Mouse (Mus musculus): ENCODE measurements at regions not wholly inside any gene's neighbourhood (a gene's known extent, or its start where the extent isn't known, plus 50 kb on each side); places are given as distances from the start of the nearest gene placed in this dataset.
"Not testable (repeated sequence)": the region's sequence is repeated elsewhere in the genome, so short reads cannot be mapped to it uniquely, and the experiment has no call there.

DNA sequence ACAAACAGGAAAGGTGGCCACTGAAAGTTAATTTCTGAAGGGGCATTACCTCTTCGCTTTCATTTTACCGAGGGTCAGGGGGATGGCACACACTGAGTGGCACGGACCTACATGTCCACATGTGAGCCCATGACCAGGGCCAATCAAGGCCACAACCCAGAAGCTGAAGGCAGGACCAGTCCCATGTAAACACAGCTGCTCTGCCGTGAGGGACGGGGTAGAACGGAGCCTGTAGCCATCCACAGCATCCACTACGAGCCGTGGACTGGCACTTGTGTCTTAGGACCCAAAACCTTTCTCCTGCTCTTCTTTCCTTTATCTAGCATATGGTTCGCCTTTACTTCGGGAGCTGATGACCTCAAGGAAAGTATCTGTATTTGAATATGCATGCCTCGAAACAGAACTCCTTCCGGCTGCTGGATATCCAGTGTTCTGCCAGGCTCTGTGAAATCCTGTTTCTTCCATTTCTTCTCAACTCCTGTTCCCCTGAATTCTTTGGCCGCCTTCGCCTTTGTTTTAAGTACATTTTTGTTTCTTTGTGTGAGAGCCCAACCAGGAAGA, 101.9 kb upstream of the Klf3 start:
- H3K27me3 ChIP-seq (ENCODE audit: control insufficient read depth, insufficient read depth, low read length) = no peaks in the 10 kb centered on the region
- no peak overlapping the region for H3K4me3 ChIP-seq (replicated peaks; ENCODE audit: insufficient read depth, low read depth, low read length)
- DNase-seq = no peak
- peaks cover 13% of the 10 kb centered on the region for H3K4me1 ChIP-seq (ENCODE audit: control insufficient read depth, insufficient read depth, low read length)
- no peak overlapping the region for H3K27ac ChIP-seq (ENCODE audit: insufficient read depth, low read length)
- TF ChIP-seq CTCF (IDR thresholded peaks at IDR 0.05; ENCODE audit: borderline replicate concordance, insufficient read depth, low read depth, low read length) (no peak), POLR2A (IDR thresholded peaks at IDR 0.05; ENCODE audit: borderline replicate concordance, insufficient read depth, low read length) (no peak)
- WGBS = 40% methylated on average over 14 of the region's 14 CpGs

DNA sequence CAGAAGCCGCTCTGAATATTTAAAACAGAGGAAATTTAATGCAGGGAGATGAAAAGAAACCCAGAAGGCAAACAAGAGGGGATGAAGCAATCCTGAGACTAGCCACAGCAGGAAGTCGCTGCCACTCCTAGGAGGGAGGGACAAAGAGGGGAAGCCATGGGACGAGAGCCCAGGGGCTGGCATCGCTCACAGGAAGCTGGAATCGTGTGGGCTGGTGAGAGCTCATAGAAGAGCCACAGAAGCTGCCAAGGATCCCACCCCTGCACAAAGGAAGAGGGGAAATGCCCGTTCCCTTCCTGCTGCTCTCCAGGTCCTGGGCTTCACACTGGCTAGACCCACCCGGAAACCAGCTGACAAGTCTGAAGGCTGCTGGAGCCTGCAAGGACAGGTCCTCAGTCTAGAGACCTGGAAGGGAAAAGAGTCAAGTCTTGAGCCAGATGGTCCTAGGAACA, 101.4 kb upstream of the Klf3 start:
- Histone ChIP-seq H3K27me3 (ENCODE audit: control insufficient read depth, insufficient read depth, low read length) (no peaks in the 10 kb centered on the region), H3K4me1 (ENCODE audit: control insufficient read depth, insufficient read depth, low read length) (peaks cover 13% of the 10 kb centered on the region), H3K27ac (ENCODE audit: insufficient read depth, low read length) (no peak overlapping the region), H3K4me3 (replicated peaks; ENCODE audit: insufficient read depth, low read depth, low read length) (no peak overlapping the region)
- peak; percentile 52 to 62 for DNase-seq
- TF ChIP-seq CTCF (IDR thresholded peaks at IDR 0.05; ENCODE audit: borderline replicate concordance, insufficient read depth, low read depth, low read length) (no peak), POLR2A (IDR thresholded peaks at IDR 0.05; ENCODE audit: borderline replicate concordance, insufficient read depth, low read length) (no peak)
- WGBS = 5% methylated on average over 7 of the region's 7 CpGs

DNA sequence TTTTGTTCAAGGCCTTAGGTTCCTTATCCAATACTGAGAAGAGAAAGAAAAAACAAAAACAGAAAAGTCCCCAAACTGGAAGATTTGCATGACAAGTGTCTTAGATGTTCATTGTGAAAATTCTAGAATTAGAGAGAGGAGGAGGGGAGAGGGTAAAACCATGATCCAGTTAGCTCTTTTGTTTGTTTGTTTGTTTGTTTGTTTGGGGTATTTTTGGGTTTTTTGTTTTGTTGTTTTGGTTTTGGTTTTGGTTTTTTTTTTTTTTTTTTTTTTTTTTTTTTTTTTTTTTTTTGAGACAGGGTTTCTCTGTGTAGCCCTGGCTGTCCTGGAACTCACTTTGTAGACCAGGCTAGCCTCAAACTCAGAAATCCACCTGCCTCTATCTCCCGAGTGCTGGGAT, 100.8 kb upstream of the Klf3 start:
- not testable (repeated sequence) for H3K27me3 ChIP-seq (ENCODE audit: control insufficient read depth, insufficient read depth, low read length); H3K4me3 ChIP-seq (replicated peaks; ENCODE audit: insufficient read depth, low read depth, low read length); DNase-seq; H3K27ac ChIP-seq (ENCODE audit: insufficient read depth, low read length)
- WGBS = 12% methylated on average over 1 of the region's 1 CpGs
- peaks cover 13% of the 10 kb centered on the region for H3K4me1 ChIP-seq (ENCODE audit: control insufficient read depth, insufficient read depth, low read length)

GRCm38 (mm10) chr5:64703091-64703872, 99.9 kb upstream of the Klf3 start:
- peaks cover 13% of the 10 kb centered on the region for H3K4me1 ChIP-seq (ENCODE audit: control insufficient read depth, insufficient read depth, low read length)
- H3K27ac ChIP-seq (ENCODE audit: insufficient read depth, low read length) = no peak overlapping the region
- no peak overlapping the region for H3K4me3 ChIP-seq (replicated peaks; ENCODE audit: insufficient read depth, low read depth, low read length)
- DNase-seq = peak; percentile 74 to 85
- H3K27me3 ChIP-seq (ENCODE audit: control insufficient read depth, insufficient read depth, low read length) = no peaks in the 10 kb centered on the region
- TF ChIP-seq CTCF (IDR thresholded peaks at IDR 0.05; ENCODE audit: borderline replicate concordance, insufficient read depth, low read depth, low read length) (no peak), POLR2A (IDR thresholded peaks at IDR 0.05; ENCODE audit: borderline replicate concordance, insufficient read depth, low read length) (no peak)
- 12% methylated on average over 9 of the region's 9 CpGs for WGBS

DNA sequence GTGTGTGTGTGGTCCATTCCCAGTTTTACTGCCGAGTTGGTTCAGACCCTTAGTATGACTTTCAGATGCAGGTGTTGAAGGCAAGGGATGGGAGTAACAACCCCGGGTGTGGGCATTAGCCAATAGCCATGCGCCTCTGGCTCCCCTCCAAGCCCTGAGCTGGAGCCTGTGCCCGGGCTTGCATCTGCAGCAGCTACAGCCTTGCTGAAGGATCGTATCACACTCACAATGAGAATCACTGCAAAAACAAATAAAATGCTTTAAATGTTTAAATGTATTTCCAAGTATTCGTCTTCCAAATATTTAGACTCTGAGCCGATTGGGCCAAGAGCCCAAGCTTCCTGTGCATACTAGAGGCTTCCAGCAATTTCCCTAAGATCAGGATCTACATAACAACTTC, 99.0 kb upstream of the Klf3 start:
- peaks cover 13% of the 10 kb centered on the region for H3K4me1 ChIP-seq (ENCODE audit: control insufficient read depth, insufficient read depth, low read length)
- no peak overlapping the region; the same call in 1 of the 2 replicates for H3K27ac ChIP-seq (ENCODE audit: insufficient read depth, low read length)
- H3K27me3 ChIP-seq (ENCODE audit: control insufficient read depth, insufficient read depth, low read length) = no peaks in the 10 kb centered on the region
- DNase-seq = peak; percentile 62 to 66
- 6% methylated on average over 7 of the region's 7 CpGs for WGBS
- TF ChIP-seq POLR2A (IDR thresholded peaks at IDR 0.05; ENCODE audit: borderline replicate concordance, insufficient read depth, low read length) (no peak), CTCF (IDR thresholded peaks at IDR 0.05; ENCODE audit: borderline replicate concordance, insufficient read depth, low read depth, low read length) (no peak)
- H3K4me3 ChIP-seq (replicated peaks; ENCODE audit: insufficient read depth, low read depth, low read length) = no peak overlapping the region

DNA sequence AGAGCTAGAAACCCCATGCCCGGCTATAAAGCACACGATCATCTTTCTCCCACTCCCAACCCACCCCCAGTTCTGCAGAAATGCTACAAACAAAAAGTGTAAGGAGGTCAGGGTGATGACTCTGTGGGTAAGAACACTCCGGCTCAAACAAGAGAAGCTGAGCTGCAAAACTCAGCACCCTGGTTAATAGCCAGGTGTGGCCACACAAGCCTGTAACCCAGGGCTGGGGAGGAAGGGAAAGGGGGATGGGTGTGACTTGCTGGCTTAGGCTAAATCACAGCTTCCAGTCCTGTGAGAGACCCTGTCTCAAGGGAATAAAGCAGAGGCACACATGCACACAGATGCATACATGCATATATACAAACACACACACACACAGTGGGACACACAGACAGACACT, 96.6 kb upstream of the Klf3 start:
- H3K4me1 ChIP-seq (ENCODE audit: control insufficient read depth, insufficient read depth, low read length) = peaks cover 9% of the 10 kb centered on the region

DNA sequence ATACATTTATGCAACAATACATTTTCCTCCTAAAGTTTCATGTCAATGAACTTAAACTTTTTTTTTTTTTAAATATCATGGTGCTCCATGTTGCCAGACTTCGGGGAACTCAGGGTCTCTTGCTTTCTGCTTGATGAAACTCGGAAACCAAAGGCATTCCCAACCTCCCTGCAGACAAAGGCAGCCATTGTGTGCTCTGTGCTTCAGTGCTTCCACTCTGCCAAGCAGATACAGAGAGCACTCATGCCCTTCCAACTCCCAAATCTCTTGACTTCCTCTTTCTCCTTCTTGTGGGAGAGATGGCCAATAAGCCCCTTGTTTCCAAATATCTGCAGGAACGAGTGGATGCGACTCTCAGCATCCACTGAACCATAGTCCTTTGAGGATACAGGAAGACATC, 94.0 kb upstream of the Klf3 start:
- WGBS = 41% methylated on average over 4 of the region's 4 CpGs
- TF ChIP-seq POLR2A (IDR thresholded peaks at IDR 0.05; ENCODE audit: borderline replicate concordance, insufficient read depth, low read length) (no peak), CTCF (IDR thresholded peaks at IDR 0.05; ENCODE audit: borderline replicate concordance, insufficient read depth, low read depth, low read length) (no peak)
- Histone ChIP-seq H3K27me3 (ENCODE audit: control insufficient read depth, insufficient read depth, low read length) (no peaks in the 10 kb centered on the region), H3K4me1 (ENCODE audit: control insufficient read depth, insufficient read depth, low read length) (no peaks in the 10 kb centered on the region), H3K27ac (ENCODE audit: insufficient read depth, low read length) (no peak overlapping the region), H3K4me3 (replicated peaks; ENCODE audit: insufficient read depth, low read depth, low read length) (no peak overlapping the region)
- no peak for DNase-seq

More for the DNA sequence above, 96.6 kb upstream of the Klf3 start:
- H3K27me3 ChIP-seq (ENCODE audit: control insufficient read depth, insufficient read depth, low read length) = no peaks in the 10 kb centered on the region
- TF ChIP-seq POLR2A (IDR thresholded peaks at IDR 0.05; ENCODE audit: borderline replicate concordance, insufficient read depth, low read length) = no peak
- TF ChIP-seq CTCF (IDR thresholded peaks at IDR 0.05; ENCODE audit: borderline replicate concordance, insufficient read depth, low read depth, low read length) = no peak
- WGBS = 90% methylated on average over 3 of the region's 3 CpGs
- DNase-seq = no peak
- no peak overlapping the region for H3K27ac ChIP-seq (ENCODE audit: insufficient read depth, low read length)
- no peak overlapping the region for H3K4me3 ChIP-seq (replicated peaks; ENCODE audit: insufficient read depth, low read depth, low read length)

DNA sequence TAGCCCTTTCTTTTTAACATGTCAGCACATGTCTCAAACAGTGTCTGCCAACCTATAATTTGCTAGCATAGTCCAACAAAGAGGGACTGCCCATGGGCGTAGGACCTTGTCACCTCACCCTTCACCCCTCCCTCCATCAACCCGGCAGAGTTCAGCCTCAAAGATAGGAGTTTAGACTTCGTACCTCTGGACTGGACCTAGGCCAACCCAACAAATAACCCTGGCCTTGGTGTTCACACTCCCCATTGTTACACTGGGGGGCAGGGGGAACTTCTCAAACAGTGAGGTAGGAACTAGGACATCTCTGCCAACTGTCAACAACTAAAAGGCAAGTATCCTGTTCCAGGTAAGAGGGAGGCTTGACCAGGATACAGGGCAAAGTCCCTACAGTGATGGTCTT, 93.0 kb upstream of the Klf3 start:
- Histone ChIP-seq H3K4me1 (ENCODE audit: control insufficient read depth, insufficient read depth, low read length) (no peaks in the 10 kb centered on the region), H3K27ac (ENCODE audit: insufficient read depth, low read length) (no peak overlapping the region), H3K27me3 (ENCODE audit: control insufficient read depth, insufficient read depth, low read length) (no peaks in the 10 kb centered on the region), H3K4me3 (replicated peaks; ENCODE audit: insufficient read depth, low read depth, low read length) (no peak overlapping the region)
- WGBS = 72% methylated on average over 3 of the region's 3 CpGs
- no peak for DNase-seq
- TF ChIP-seq POLR2A (IDR thresholded peaks at IDR 0.05; ENCODE audit: borderline replicate concordance, insufficient read depth, low read length) (no peak), CTCF (IDR thresholded peaks at IDR 0.05; ENCODE audit: borderline replicate concordance, insufficient read depth, low read depth, low read length) (no peak)
